Mouse (Mus musculus): ENCODE results near the gene Chkb.

Gene Chkb

GRCm38 (mm10) chr15:89429352-89430221 lies at the start of gene Chkb, which contains the start of the genes C730034F03Rik and Gm44502:
Gene Chkb, minus strand, starts transcription at chr15:89429908.
Gene C730034F03Rik, plus strand, starts transcription at chr15:89429589.
Gene Gm44502, minus strand, starts transcription at chr15:89429696.
- in situ Hi-C loops (cut with MboI, MseI), result no loop called here

DNA sequence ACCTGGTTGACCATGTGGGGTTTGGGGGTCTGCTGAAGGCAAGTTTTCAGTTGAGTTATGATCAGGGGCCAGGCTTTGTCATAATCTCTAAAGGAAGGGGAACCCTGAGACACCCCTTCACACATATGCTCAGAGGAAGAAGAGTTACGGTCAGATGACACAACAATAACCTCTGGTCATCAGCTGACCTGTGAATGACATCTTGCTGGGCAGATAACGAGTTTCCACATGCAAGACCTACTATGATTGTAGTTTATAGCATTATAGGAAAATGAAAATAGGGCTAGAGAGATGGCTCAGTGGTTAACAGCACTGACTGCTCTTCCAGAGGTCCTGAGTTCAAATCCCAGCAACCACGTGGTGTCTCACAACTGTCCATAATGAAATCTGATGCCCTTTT lies 48.9 kb upstream of the Chkb start:
- in situ Hi-C loops (cut with MboI, MseI), result no loop called here

GRCm38 (mm10) chr15:89477806-89478205 lies 48.1 kb upstream of the Chkb start:
- in situ Hi-C loops (cut with MboI, MseI), result no loop called here

- in situ Hi-C loops (cut with MboI, MseI), result no loop called here
Measured at GRCm38 (mm10) chr15:89477091-89477491, 47.4 kb upstream of the Chkb start, which contains the start of gene Arsa. Gene Arsa, minus strand, starts transcription at chr15:89477425.

GRCm38 (mm10) chr15:89476475-89476815 lies 46.7 kb upstream of the Chkb start:
- in situ Hi-C loops (cut with MboI, MseI), result no loop called here

DNA sequence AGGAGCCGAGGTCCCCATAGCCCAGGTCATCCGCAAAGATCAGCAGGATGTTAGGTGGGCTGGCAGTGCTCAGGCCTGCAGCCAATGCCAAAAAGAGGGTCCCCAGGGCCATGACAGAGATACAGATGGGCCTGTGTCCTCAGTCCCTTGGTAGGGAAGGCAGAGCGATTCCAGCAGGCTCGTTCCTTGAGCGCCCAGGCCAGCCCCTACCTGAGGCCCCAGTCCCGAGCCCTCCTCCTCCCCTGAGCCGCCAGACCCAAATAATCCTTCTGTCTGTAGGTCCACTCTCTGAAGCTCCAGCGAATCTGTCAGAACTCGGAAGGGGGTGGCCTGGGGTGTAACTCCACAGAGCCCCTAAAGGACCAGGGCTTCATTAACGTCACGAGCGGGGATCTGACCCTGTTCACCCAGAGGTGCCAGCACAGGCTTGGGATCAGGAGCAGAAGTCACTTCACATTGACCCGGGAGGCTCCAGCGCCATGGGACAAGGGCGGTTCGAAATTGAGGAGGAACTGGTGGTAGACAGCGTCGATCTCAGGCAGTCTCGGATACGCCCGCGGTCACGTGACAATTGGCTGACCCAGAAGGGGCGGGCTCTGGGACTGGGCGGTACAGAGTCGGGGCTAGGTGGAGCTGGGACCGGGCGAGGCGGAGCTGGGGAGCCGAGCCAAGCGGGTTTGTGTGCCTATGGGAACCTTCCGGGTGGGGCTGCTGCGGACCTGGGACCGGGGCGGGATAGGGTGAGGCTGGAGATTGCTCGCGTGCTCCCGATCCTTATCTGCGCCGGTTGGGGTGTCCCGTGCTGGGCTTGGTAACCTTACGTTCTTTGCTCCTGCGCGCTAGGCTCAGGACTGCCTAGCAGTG lies 46.1 kb upstream of the Chkb start:
- in situ Hi-C loops (cut with MboI, MseI), result no loop called here

DNA sequence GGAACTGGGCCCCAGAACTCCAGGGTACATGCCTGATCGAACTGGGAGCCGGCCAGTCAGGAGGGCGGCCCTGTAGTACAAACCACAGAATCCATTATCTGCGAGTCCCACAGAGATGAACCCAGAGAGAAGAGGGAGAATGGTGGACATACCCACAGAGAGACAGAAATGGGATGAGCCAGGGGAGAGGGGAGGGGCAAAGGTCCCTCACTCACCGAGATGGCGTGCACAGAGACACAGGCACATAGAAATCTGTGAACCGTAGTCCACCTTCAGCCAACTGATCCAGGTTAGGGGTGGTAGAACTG lies 45.5 kb upstream of the Chkb start:
- in situ Hi-C loops (cut with MboI, MseI), result no loop called here

- in situ Hi-C loops (cut with MboI, MseI), result no loop called here
Measured at GRCm38 (mm10) chr15:89474596-89475292, 45.0 kb upstream of the Chkb start.

DNA sequence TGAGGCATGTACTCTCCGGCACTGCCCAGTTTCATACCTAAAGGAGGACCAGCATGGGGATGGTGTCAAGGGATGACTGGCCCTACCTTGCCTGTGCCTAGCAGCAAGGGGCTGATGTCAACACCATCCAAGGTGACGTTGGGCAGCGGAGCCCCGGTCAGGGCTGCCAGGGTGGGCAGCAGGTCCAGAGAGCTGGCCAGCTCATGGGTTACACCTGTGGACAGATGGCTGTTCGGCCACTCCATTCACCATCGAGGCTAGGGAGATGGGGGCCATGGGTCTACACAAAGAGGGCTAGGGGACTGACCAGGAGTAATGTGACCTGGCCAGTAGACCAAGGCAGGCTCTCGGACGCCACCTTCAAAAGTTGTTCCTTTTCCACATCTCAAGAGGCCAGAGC lies 44.2 kb upstream of the Chkb start:
- in situ Hi-C loops (cut with MboI, MseI), result no loop called here

DNA sequence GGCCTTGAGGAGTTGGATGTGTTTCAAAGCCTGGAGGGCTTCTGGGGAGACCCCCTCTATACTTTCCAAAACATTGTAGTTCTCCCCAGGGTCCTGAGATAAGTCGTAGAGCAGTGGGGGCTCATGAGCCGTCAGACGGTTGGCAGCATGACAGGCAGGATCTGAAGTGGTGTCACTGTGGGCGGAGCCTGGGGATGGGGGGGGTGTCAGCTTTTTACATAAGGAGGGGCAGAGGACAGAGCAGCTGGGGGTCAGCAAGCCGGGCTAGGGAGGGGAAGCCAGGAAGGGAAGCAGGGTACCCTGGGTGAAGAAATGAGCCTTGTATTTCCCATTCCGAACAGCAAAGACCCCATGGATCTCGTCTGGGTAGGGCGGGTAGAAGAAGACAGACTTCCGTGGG lies 43.7 kb upstream of the Chkb start:
- in situ Hi-C loops (cut with MboI, MseI), result no loop called here

DNA sequence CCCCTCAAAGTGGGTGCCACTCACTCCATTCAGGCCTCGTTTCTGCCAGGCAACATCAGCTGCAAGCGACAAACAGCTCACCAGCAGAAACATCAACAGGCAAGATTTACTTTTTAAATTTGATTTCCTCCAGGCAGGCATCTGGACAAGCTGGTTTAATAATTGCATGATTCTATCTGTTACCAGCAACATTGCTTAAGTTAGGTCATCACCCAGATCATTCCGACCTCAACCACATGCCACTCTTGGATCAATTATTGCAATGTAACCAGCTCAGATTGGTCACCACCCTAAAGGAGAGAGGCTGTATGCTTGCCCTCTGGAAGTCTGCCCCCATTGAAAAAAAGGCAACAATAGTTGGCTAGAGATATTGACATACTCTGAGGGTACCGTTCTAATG lies 41.8 kb upstream of the Chkb start:
- in situ Hi-C loops (cut with MboI, MseI), result no loop called here

GRCm38 (mm10) chr15:89468577-89468976 lies 38.9 kb upstream of the Chkb start:
- in situ Hi-C loops (cut with MboI, MseI), result no loop called here

GRCm38 (mm10) chr15:89465052-89465451 lies 35.3 kb upstream of the Chkb start:
- in situ Hi-C loops (cut with MboI, MseI), result no loop called here

- in situ Hi-C loops (cut with MboI, MseI), result no loop called here
Measured at GRCm38 (mm10) chr15:89463334-89464235, 33.9 kb upstream of the Chkb start.

GRCm38 (mm10) chr15:89462176-89462575 lies 32.5 kb upstream of the Chkb start:
- in situ Hi-C loops (cut with MboI, MseI), result no loop called here

DNA sequence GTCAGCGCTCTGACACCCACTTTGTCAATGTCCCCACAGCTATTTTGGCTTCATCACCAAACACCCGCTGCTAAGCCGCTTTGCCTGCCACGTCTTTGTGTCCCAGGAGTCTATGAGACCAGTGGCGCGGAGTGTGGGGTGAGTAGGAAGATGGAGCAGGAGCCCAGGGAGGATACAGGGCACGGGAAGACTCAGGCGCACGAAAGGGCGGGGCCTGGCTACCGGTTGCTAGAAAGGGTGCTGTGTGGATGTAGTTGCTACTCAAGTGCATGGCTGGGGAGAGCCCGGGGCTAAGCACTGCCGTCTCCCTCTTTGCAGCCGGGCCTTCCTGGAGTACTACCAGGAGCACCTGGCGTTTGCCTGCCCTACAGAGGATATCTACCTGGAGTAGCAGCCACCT lies 31.6 kb upstream of the Chkb start:
- in situ Hi-C loops (cut with MboI, MseI), result no loop called here

GRCm38 (mm10) chr15:89460298-89460697 lies 30.6 kb upstream of the Chkb start:
- in situ Hi-C loops (cut with MboI, MseI), result no loop called here

- in situ Hi-C loops (cut with MboI, MseI), result no loop called here
Measured at GRCm38 (mm10) chr15:89459821-89460220, 30.1 kb upstream of the Chkb start.

DNA sequence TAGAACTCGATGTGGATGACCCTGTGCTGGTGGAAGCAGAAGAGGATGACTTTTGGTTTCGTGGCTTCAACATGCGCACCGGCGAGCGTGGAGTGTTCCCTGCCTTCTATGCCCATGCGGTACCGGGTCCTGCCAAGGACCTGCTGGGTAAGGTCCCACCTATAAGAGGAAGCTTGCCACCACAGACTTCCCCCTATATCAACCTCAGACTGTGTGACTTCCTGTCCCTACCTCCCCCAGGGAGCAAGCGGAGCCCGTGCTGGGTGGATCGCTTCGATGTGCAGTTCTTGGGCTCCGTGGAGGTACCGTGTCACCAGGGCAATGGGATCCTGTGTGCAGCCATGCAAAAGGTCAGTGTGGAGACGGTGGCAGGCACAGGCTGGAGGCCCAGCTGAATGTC lies 29.2 kb upstream of the Chkb start:
- in situ Hi-C loops (cut with MboI, MseI), result no loop called here

- in situ Hi-C loops (cut with MboI, MseI), result no loop called here
Measured at GRCm38 (mm10) chr15:89455642-89456041, 25.9 kb upstream of the Chkb start.

DNA sequence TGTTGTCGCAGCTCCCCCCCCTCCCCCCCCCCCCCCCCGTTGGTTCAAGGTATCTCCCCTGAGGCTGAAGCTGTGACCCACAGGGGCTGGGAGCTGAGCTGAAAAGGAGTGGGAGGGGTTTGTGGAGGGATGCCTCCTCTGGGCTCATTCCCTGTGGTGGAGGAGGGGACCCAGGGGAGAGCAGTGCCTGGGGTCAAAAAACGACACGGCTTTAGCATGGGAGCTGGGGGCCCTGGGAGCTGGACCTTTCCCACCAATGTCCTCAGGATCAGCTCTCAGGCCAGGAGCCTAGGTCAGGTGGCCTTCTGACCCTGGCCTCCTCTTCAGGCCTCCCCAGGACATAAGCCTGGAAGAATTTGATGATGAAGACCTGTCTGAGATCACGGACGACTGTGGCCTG lies 25.1 kb upstream of the Chkb start:
- in situ Hi-C loops (cut with MboI, MseI), result no loop called here

Data from regulatory T cell (primary cell).